ENCODE assay signal across 8 mouse cellular contexts in genomic region chr10:41295145-41295544, GRCm38 (mm10). TPM values are rescaled to one million over a fixed set of nuclear protein-coding genes. Genes with fewer than 3 reads are reported as not detected.
DNase-seq lines count a peak whose midpoint lies in the region; ATAC-seq and TF ChIP-seq lines count a peak whose summit lies in the region.

No protein-coding gene starts in this region.

- H3K27ac ChIP-seq in intestine, postnatal 0 days (ENCODE audit: low read depth, low read length) = no peak overlapping the region
- no peak overlapping the region for H3K27ac ChIP-seq in intestine, embryonic 16.5 days (ENCODE audit: low read length)
- no peak overlapping the region for H3K27ac ChIP-seq in hindbrain, embryonic 16.5 days (ENCODE audit: low read depth, low read length)

- H3K4me3 ChIP-seq in intestine, postnatal 0 days (ENCODE audit: low read depth, low read length) = no peak overlapping the region
- H3K4me3 ChIP-seq in intestine, embryonic 16.5 days (ENCODE audit: low read length) = no peak overlapping the region
- H3K4me3 ChIP-seq in hindbrain, embryonic 16.5 days (ENCODE audit: low read length) = no peak overlapping the region

- DNase-seq in cerebellum, adult 18-20 months = peak; percentile 78
- DNase-seq in adrenal gland, adult 2 months = no peak
- no peak for DNase-seq in right cerebral cortex, adult 2 months (ENCODE audit: low spot score in 2 of 2)
- no peak for DNase-seq in adrenal gland, postnatal 4 days (ENCODE audit: low spot score in 2 of 2)

- TF ChIP-seq CTCF in intestine, postnatal 0 days (IDR thresholded peaks at IDR 0.05; ENCODE audit: low read depth) = no peak

- 42% methylated on average over 7 of the region's 7 CpGs for WGBS in intestine, postnatal 0 days
- WGBS in intestine, embryonic 16.5 days = 49% methylated on average over 7 of the region's 7 CpGs
- WGBS in hindbrain, embryonic 16.5 days = 18% methylated on average over 7 of the region's 7 CpGs

- peak; percentile 31; the same call in 1 of the 2 replicates for ATAC-seq in intestine, postnatal 0 days
- ATAC-seq in intestine, embryonic 16.5 days = no peak
- peak; percentile 83; the same call in 1 of the 2 replicates for ATAC-seq in hindbrain, embryonic 16.5 days
- ATAC-seq in monocyte, adult 5-6 weeks (replicated peaks; ENCODE audit: insufficient number of reproducible peaks, low FRiP score, low TSS enrichment, poor library complexity, severe bottlenecking) = peak; percentile 40; the same call in 1 of the 2 replicates

- H3K36me3 ChIP-seq in intestine, postnatal 0 days (ENCODE audit: control insufficient read depth, insufficient read depth) = no peaks in the 10 kb centered on the region
- H3K36me3 ChIP-seq in intestine, embryonic 16.5 days (ENCODE audit: control insufficient read depth, insufficient read depth, low read length) = no peaks in the 10 kb centered on the region
- no peaks in the 10 kb centered on the region for H3K36me3 ChIP-seq in hindbrain, embryonic 16.5 days (ENCODE audit: control insufficient read depth, insufficient read depth, low read length)

- H3K27me3 ChIP-seq in intestine, postnatal 0 days (replicated peaks; ENCODE audit: control insufficient read depth, insufficient read depth, low read length) = no peaks in the 10 kb centered on the region
- H3K27me3 ChIP-seq in intestine, embryonic 16.5 days (replicated peaks; ENCODE audit: control insufficient read depth, insufficient read depth, low read length) = no peaks in the 10 kb centered on the region
- no peaks in the 10 kb centered on the region for H3K27me3 ChIP-seq in hindbrain, embryonic 16.5 days (replicated peaks; ENCODE audit: control insufficient read depth, insufficient read depth, low read length)

- no peak overlapping the region for H3K4me2 ChIP-seq in intestine, postnatal 0 days (replicated peaks; ENCODE audit: low read depth)
- no peak overlapping the region for H3K4me2 ChIP-seq in intestine, embryonic 16.5 days (ENCODE audit: low read depth, low read length)
- H3K4me2 ChIP-seq in hindbrain, embryonic 16.5 days (ENCODE audit: low read length) = peak overlapping the region; percentile 27

- H3K9ac ChIP-seq in intestine, postnatal 0 days (ENCODE audit: low read depth, low read length) = no peak overlapping the region
- no peak overlapping the region for H3K9ac ChIP-seq in intestine, embryonic 16.5 days (ENCODE audit: low read depth, low read length)
- H3K9ac ChIP-seq in hindbrain, embryonic 16.5 days (ENCODE audit: low read depth, low read length) = no peak overlapping the region

- no peaks in the 10 kb centered on the region for H3K4me1 ChIP-seq in intestine, postnatal 0 days (replicated peaks; ENCODE audit: control insufficient read depth, insufficient read depth, low read length)
- H3K4me1 ChIP-seq in intestine, embryonic 16.5 days (ENCODE audit: control insufficient read depth, insufficient read depth, low read length) = peaks cover 10% of the 10 kb centered on the region
- H3K4me1 ChIP-seq in hindbrain, embryonic 16.5 days (ENCODE audit: control insufficient read depth, insufficient read depth, low read depth, low read length) = peaks cover 9% of the 10 kb centered on the region; the same call in 1 of the 2 replicates

- no peaks in the 10 kb centered on the region for H3K9me3 ChIP-seq in intestine, postnatal 0 days (ENCODE audit: control insufficient read depth)
- H3K9me3 ChIP-seq in intestine, embryonic 16.5 days (ENCODE audit: control insufficient read depth, low read length) = no peaks in the 10 kb centered on the region
- H3K9me3 ChIP-seq in hindbrain, embryonic 16.5 days (ENCODE audit: control insufficient read depth, low read length) = no peaks in the 10 kb centered on the region

RNA-seq across cellular contexts. Expression of gene Fig4, which starts 7.9 kb away (rescaled TPM):
- polyA plus RNA-seq in intestine, postnatal 0 days (2015; fragmentation: Nextera tagmentation; extraction: Ambion mirVana) = 10.6 and 10.7 TPM in 2 replicates
- 17.2 and 18.6 TPM in 2 replicates for polyA plus RNA-seq in intestine, embryonic 16.5 days (2015; fragmentation: Nextera tagmentation; extraction: Ambion mirVana)
- polyA plus RNA-seq in hindbrain, embryonic 16.5 days (2015; fragmentation: Nextera tagmentation; extraction: Ambion mirVana) = 31.2 and 32.1 TPM in 2 replicates
- total RNA-seq in monocyte, adult 5-6 weeks (2017) = 27.8 to 32.2 TPM (median 32.2 TPM) in 3 replicates
- total RNA-seq in adrenal gland, adult 2 months (2021) = 10 to 100 TPM; 18.7 to 19.7 TPM
- polyA plus RNA-seq in adrenal gland, adult 2 months (2012; rRNA removed) = 6.3 and 6.4 TPM in 2 replicates
- 10 to 100 TPM; 18.0 to 19.5 TPM for total RNA-seq in adrenal gland, postnatal 4 days (2021)

RNA-seq across cellular contexts. Expression of gene Ak9, which starts 8.6 kb away (rescaled TPM):
- polyA plus RNA-seq in intestine, postnatal 0 days (2015; fragmentation: Nextera tagmentation; extraction: Ambion mirVana) = not detected in 2 replicates
- polyA plus RNA-seq in intestine, embryonic 16.5 days (2015; fragmentation: Nextera tagmentation; extraction: Ambion mirVana) = 0.02 and 0.04 TPM in 2 replicates
- polyA plus RNA-seq in hindbrain, embryonic 16.5 days (2015; fragmentation: Nextera tagmentation; extraction: Ambion mirVana) = 0.24 TPM in 2 replicates
- total RNA-seq in monocyte, adult 5-6 weeks (2017) = 0.10 TPM in 1 of 3 replicates, not detected in the others
- not detected for total RNA-seq in adrenal gland, adult 2 months (2021)
- polyA plus RNA-seq in adrenal gland, adult 2 months (2012; rRNA removed) = not detected in 2 replicates
- under 1 TPM; 0.06 to 0.08 TPM for total RNA-seq in adrenal gland, postnatal 4 days (2021)

Comparison
In these comparisons a context has a peak if more than half of its experiments do, and no peak if none do; other contexts are left out.
1. DNase-seq: peak in cerebellum, adult 18-20 months (2 of 2); none in adrenal gland, adult 2 months (single experiment), right cerebral cortex, adult 2 months (0 of 2) and adrenal gland, postnatal 4 days (0 of 2).